In the genomic region with DNA sequence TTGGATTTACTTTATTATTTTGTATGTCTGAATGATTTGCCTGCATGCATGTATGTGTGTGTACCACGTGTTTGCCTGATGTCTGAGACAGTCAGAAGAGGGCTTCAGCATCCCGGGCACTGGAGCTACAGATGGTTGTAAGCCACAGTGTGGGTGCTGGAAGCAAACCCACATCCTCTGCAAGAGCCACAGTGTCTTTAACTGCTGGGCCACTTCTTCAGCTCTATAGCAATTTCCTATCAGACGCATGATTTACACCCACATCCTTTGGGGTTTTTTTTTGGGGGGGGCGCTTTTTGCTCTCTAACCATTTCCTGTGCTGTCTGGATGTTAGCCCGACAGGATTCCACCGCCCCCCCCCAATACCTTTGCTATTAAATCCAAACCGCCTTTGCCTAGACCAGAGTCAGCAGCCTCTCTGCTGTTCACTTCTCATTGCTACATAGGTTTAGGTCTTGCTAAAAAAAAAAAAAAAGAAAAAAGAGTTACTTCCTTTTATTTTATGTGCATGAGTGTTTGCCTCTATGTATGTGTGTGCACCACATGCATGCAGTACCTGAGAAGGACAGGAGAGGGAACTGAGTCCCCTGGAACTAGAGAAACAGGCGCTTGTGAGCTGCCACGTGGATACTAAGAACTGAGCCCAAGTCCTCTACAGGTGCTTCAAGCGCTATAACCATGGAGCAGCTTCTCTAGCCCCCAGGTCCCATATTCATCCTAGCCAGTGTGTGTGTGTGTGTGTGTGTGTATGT, we compare ENCODE assay signal across 12 mouse cellular contexts. TPM values are rescaled to one million over a fixed set of nuclear protein-coding genes. Genes with fewer than 3 reads are reported as not detected.
DNase-seq lines count a peak whose midpoint lies in the region; ATAC-seq and TF ChIP-seq lines count a peak whose summit lies in the region.
"Had no signal": no experiment of that assay in that cellular context is flagged by ENCODE, and none has a peak within 500 bp of the region (broad histone marks: within the 10 kb centered on the region; RNA-seq: fewer than 3 reads in every experiment).

No protein-coding gene starts in this region.

- DNase-seq in ES-CJ7 (ENCODE audit: low read depth, low spot score) = peak; percentile 82
- peak; percentile 25 to 30 for DNase-seq in thymus, postnatal 10 days (ENCODE audit: low spot score in 2 of 2)
- no peak for DNase-seq in gastrocnemius, adult 18-20 months (ENCODE audit: low spot score)
- no peak for DNase-seq in frontal cortex, adult 2 months (ENCODE audit: extremely low spot score in 1 of 2, low spot score in 1 of 2)
- DNase-seq in cerebellum, postnatal 4 days (ENCODE audit: low spot score in 2 of 2) = no peak
- DNase-seq: cerebellum, postnatal 14 days; kidney, adult 8-10 months had no signal

- no peak overlapping the region for H3K4me3 ChIP-seq in intestine, postnatal 0 days (ENCODE audit: low read depth, low read length)
- H3K4me3 ChIP-seq in intestine, embryonic 15.5 days (replicated peaks) = no peak overlapping the region
- H3K4me3 ChIP-seq: neural tube, embryonic 12.5 days had no signal

- H3K27ac ChIP-seq in intestine, postnatal 0 days (ENCODE audit: low read depth, low read length) = no peak overlapping the region
- H3K27ac ChIP-seq in intestine, embryonic 15.5 days = no peak overlapping the region
- H3K27ac ChIP-seq: neural tube, embryonic 12.5 days had no signal

- H3K9ac ChIP-seq in intestine, postnatal 0 days (ENCODE audit: low read depth, low read length) = no peak overlapping the region
- H3K9ac ChIP-seq in intestine, embryonic 15.5 days = no peak overlapping the region
- H3K9ac ChIP-seq: neural tube, embryonic 12.5 days had no signal

- H3K9me3 ChIP-seq in intestine, postnatal 0 days (ENCODE audit: control insufficient read depth) = no peaks in the 10 kb centered on the region
- no peaks in the 10 kb centered on the region for H3K9me3 ChIP-seq in intestine, embryonic 15.5 days
- H3K9me3 ChIP-seq: neural tube, embryonic 12.5 days had no signal

- ATAC-seq in intestine, postnatal 0 days = no peak
- no peak for ATAC-seq in intestine, embryonic 15.5 days
- ATAC-seq in inflammation-experienced regulatory T-cells, adult 6 months = peak; percentile 97

- no peaks in the 10 kb centered on the region for H3K36me3 ChIP-seq in intestine, postnatal 0 days (ENCODE audit: control insufficient read depth, insufficient read depth)
- H3K36me3 ChIP-seq in intestine, embryonic 15.5 days = no peaks in the 10 kb centered on the region
- H3K36me3 ChIP-seq: neural tube, embryonic 12.5 days had no signal

- H3K4me1 ChIP-seq in intestine, postnatal 0 days (replicated peaks; ENCODE audit: control insufficient read depth, insufficient read depth, low read length) = 0 out of 2 replicates have a peak, but pooled peaks cover 2% of the 10 kb centered on the region
- 0 out of 2 replicates have a peak, but pooled peaks cover 10% of the 10 kb centered on the region for H3K4me1 ChIP-seq in intestine, embryonic 15.5 days (replicated peaks)
- H3K4me1 ChIP-seq: neural tube, embryonic 12.5 days had no signal

- H3K27me3 ChIP-seq in intestine, postnatal 0 days (replicated peaks; ENCODE audit: control insufficient read depth, insufficient read depth, low read length) = no peaks in the 10 kb centered on the region
- H3K27me3 ChIP-seq in intestine, embryonic 15.5 days (replicated peaks) = no peaks in the 10 kb centered on the region
- H3K27me3 ChIP-seq: neural tube, embryonic 12.5 days had no signal

- 84% methylated on average over 10 of the region's 10 CpGs for WGBS in intestine, postnatal 0 days
- 85% methylated on average over 10 of the region's 10 CpGs for WGBS in intestine, embryonic 15.5 days

- TF ChIP-seq CTCF in intestine, postnatal 0 days (IDR thresholded peaks at IDR 0.05; ENCODE audit: low read depth) = peak; percentile 44

- H3K4me2 ChIP-seq in intestine, postnatal 0 days (replicated peaks; ENCODE audit: low read depth) = no peak overlapping the region
- no peak overlapping the region for H3K4me2 ChIP-seq in intestine, embryonic 15.5 days (replicated peaks)
- H3K4me2 ChIP-seq: neural tube, embryonic 12.5 days had no signal

RNA-seq across cellular contexts. Expression of gene Asprv1, which starts 34.6 kb away (rescaled TPM):
- polyA plus RNA-seq in intestine, postnatal 0 days (2015; fragmentation: Nextera tagmentation; extraction: Ambion mirVana) = 1.3 and 1.6 TPM in 2 replicates
- 0.66 and 1.2 TPM in 2 replicates for polyA plus RNA-seq in intestine, embryonic 15.5 days (2015; fragmentation: Nextera tagmentation; extraction: Ambion mirVana)
- under 1 TPM; 0.21 to 0.39 (median 0.38) TPM for polyA plus RNA-seq in inflammation-experienced regulatory T-cells, adult 6 months (2017; shearing (Covaris generic))
- not detected for total RNA-seq in gastrocnemius, adult 18-20 months (2021)
- 2.9 and 3.4 TPM in 2 replicates for polyA plus RNA-seq in frontal cortex, adult 2 months (2012; rRNA removed)
- total RNA-seq: liver, adult 2 months had no signal

Comparison
In these comparisons a context has a peak if more than half of its experiments do, and no peak if none do; other contexts are left out.
1. DNase-seq: peak in ES-CJ7 (single experiment) and thymus, postnatal 10 days (2 of 2); none in gastrocnemius, adult 18-20 months (single experiment), frontal cortex, adult 2 months (0 of 2) and cerebellum, postnatal 4 days (0 of 2).